Mouse (Mus musculus): ENCODE measurements around the gene Pja2.
"Not testable (repeated sequence)": the region's sequence is repeated elsewhere in the genome, so short reads cannot be mapped to it uniquely, and the experiment has no call there.

Pja2 gene

GRCm38 (mm10) chr17:64281368-64281767 is 50.3 kb downstream of the Pja2 start:
- not testable (repeated sequence) for DNase-seq (ENCODE audit: low read depth)

- DNase-seq (ENCODE audit: low read depth): no peak
Observed at GRCm38 (mm10) chr17:64277649-64278212, 54.0 kb downstream of the Pja2 start.

- DNase-seq (ENCODE audit: low read depth): no peak
Observed at GRCm38 (mm10) chr17:64276666-64277065, 55.0 kb downstream of the Pja2 start.

GRCm38 (mm10) chr17:64275188-64275587 is 56.5 kb downstream of the Pja2 start:
- DNase-seq (ENCODE audit: low read depth): no peak

GRCm38 (mm10) chr17:64274341-64275105 is 57.2 kb downstream of the Pja2 start:
- peak; percentile 68 for DNase-seq (ENCODE audit: low read depth)

- DNase-seq (ENCODE audit: low read depth): no peak
Observed at GRCm38 (mm10) chr17:64260571-64260970, 71.1 kb downstream of the Pja2 start.

- DNase-seq (ENCODE audit: low read depth): peak; percentile 27
Observed at GRCm38 (mm10) chr17:64248246-64248645, 83.5 kb downstream of the Pja2 start.

GRCm38 (mm10) chr17:64242898-64243297 is 88.8 kb downstream of the Pja2 start:
- no peak for DNase-seq (ENCODE audit: low read depth)

GRCm38 (mm10) chr17:64242310-64242859 is 89.3 kb downstream of the Pja2 start:
- DNase-seq (ENCODE audit: low read depth): no peak

- DNase-seq (ENCODE audit: low read depth): no peak
Observed at GRCm38 (mm10) chr17:64241544-64242292, 90.0 kb downstream of the Pja2 start.

- peak; percentile 27 for DNase-seq (ENCODE audit: low read depth)
Observed at GRCm38 (mm10) chr17:64232134-64232533, 99.6 kb downstream of the Pja2 start.

GRCm38 (mm10) chr17:64231637-64232036 is 100.1 kb downstream of the Pja2 start:
- DNase-seq (ENCODE audit: low read depth): not testable (repeated sequence)

GRCm38 (mm10) chr17:64231172-64231571 is 100.5 kb downstream of the Pja2 start:
- DNase-seq (ENCODE audit: low read depth): peak; percentile 24

Data from NIH3T3 (cell line).